Mouse (Mus musculus): ENCODE results near the gene Galk1. TPM values are rescaled to one million over a fixed set of nuclear protein-coding genes. Genes with fewer than 3 reads are reported as not detected.

Galk1 gene
- polyA plus RNA-seq, 1 experiment from 2014 or later, result 210 TPM

Other genes with a start within 250 kb of the Galk1 start
- 39.6 and 45.2 TPM in 2 replicates for gene Tmem94, start 247.3 kb downstream of the Galk1 start, polyA plus RNA-seq (2016; fragmentation: Nextera tagmentation; extraction: Ambion mirVana)
- gene Caskin2, start 199.1 kb downstream of the Galk1 start, polyA plus RNA-seq (2016; fragmentation: Nextera tagmentation; extraction: Ambion mirVana), result 17.5 and 18.6 TPM in 2 replicates
- 35.3 and 39.7 TPM in 2 replicates for gene Tsen54, start 198.0 kb downstream of the Galk1 start, polyA plus RNA-seq (2016; fragmentation: Nextera tagmentation; extraction: Ambion mirVana)
- gene Llgl2, start 188.7 kb downstream of the Galk1 start, polyA plus RNA-seq (2016; fragmentation: Nextera tagmentation; extraction: Ambion mirVana), result 5.5 and 5.9 TPM in 2 replicates
- 0.12 and 0.21 TPM in 2 replicates for gene Myo15b, start 154.3 kb downstream of the Galk1 start, polyA plus RNA-seq (2016; fragmentation: Nextera tagmentation; extraction: Ambion mirVana)
- 1.0 and 1.6 TPM in 2 replicates for gene Smim5, start 112.8 kb downstream of the Galk1 start, polyA plus RNA-seq (2016; fragmentation: Nextera tagmentation; extraction: Ambion mirVana)
- 1.00 and 1.3 TPM in 2 replicates for gene Smim6, start 100.7 kb downstream of the Galk1 start, polyA plus RNA-seq (2016; fragmentation: Nextera tagmentation; extraction: Ambion mirVana)
- 51.9 and 52.1 TPM in 2 replicates for gene Sap30bp, start 79.4 kb downstream of the Galk1 start, polyA plus RNA-seq (2016; fragmentation: Nextera tagmentation; extraction: Ambion mirVana)
- 30.6 and 31.8 TPM in 2 replicates for gene Recql5, start 79.2 kb downstream of the Galk1 start, polyA plus RNA-seq (2016; fragmentation: Nextera tagmentation; extraction: Ambion mirVana)
- 0.63 and 0.67 TPM in 2 replicates for gene Itgb4, start 38.0 kb downstream of the Galk1 start, polyA plus RNA-seq (2016; fragmentation: Nextera tagmentation; extraction: Ambion mirVana)
- 1,512 and 1,693 TPM in 2 replicates for gene H3f3b, start 15.2 kb upstream of the Galk1 start, polyA plus RNA-seq (2016; fragmentation: Nextera tagmentation; extraction: Ambion mirVana)
- gene Unk, start 17.6 kb upstream of the Galk1 start, polyA plus RNA-seq (2016; fragmentation: Nextera tagmentation; extraction: Ambion mirVana), result 46.4 and 52.2 TPM in 2 replicates
- gene Unc13d, start 65.2 kb upstream of the Galk1 start, polyA plus RNA-seq (2016; fragmentation: Nextera tagmentation; extraction: Ambion mirVana), result 2.5 and 3.1 TPM in 2 replicates
- 91.8 and 109 TPM in 2 replicates for gene Wbp2, start 74.3 kb upstream of the Galk1 start, polyA plus RNA-seq (2016; fragmentation: Nextera tagmentation; extraction: Ambion mirVana)
- 2.7 TPM in 2 replicates for gene Trim47, start 114.5 kb upstream of the Galk1 start, polyA plus RNA-seq (2016; fragmentation: Nextera tagmentation; extraction: Ambion mirVana)
- gene Trim65, start 118.4 kb upstream of the Galk1 start, polyA plus RNA-seq (2016; fragmentation: Nextera tagmentation; extraction: Ambion mirVana), result 1.4 and 1.8 TPM in 2 replicates
- gene Mrpl38, start 126.1 kb upstream of the Galk1 start, polyA plus RNA-seq (2016; fragmentation: Nextera tagmentation; extraction: Ambion mirVana), result 113 TPM in 2 replicates
- 58.9 and 71.0 TPM in 2 replicates for gene Fbf1, start 155.4 kb upstream of the Galk1 start, polyA plus RNA-seq (2016; fragmentation: Nextera tagmentation; extraction: Ambion mirVana)
- gene Ten1, start 186.1 kb upstream of the Galk1 start, polyA plus RNA-seq (2016; fragmentation: Nextera tagmentation; extraction: Ambion mirVana), result 57.2 and 60.8 TPM in 2 replicates
- gene Acox1, start 186.3 kb upstream of the Galk1 start, polyA plus RNA-seq (2016; fragmentation: Nextera tagmentation; extraction: Ambion mirVana), result 21.2 and 26.3 TPM in 2 replicates
- 0.32 and 0.57 TPM in 2 replicates for gene Evpl, start 225.4 kb upstream of the Galk1 start, polyA plus RNA-seq (2016; fragmentation: Nextera tagmentation; extraction: Ambion mirVana)